Mouse (Mus musculus): ENCODE measurements around the gene Hoxd9. TPM values are rescaled to one million over a fixed set of nuclear protein-coding genes. Genes with fewer than 3 reads are reported as not detected.

Gene Hoxd9
- polyA plus RNA-seq, 1 experiment from 2014 or later = 67.0 TPM

- H3K9ac ChIP-seq (ENCODE audit: low read depth, low read length) = no peak overlapping the region
- peaks cover 29% of the 10 kb centered on the region for H3K4me1 ChIP-seq (replicated peaks; ENCODE audit: insufficient read depth, low read length)
- DNase-seq (ENCODE audit: low spot score) = no peak
- TF ChIP-seq CTCF (IDR thresholded peaks at IDR 0.05; ENCODE audit: low read depth) = no peak
- H3K9me3 ChIP-seq (replicated peaks; ENCODE audit: low read length) = no peaks in the 10 kb centered on the region
- no peak for ATAC-seq (replicated peaks; ENCODE audit: low FRiP score, low read depth)
- no peak overlapping the region for H3K4me3 ChIP-seq (replicated peaks; ENCODE audit: low read depth, low read length)
- 44% methylated on average over 5 of the region's 5 CpGs for WGBS
- no peak overlapping the region for H3K27ac ChIP-seq
- no peak overlapping the region for H3K4me2 ChIP-seq (ENCODE audit: low read length)
- H3K36me3 ChIP-seq (ENCODE audit: insufficient read depth, low read length) = no peaks in the 10 kb centered on the region
- H3K27me3 ChIP-seq (ENCODE audit: insufficient read depth, low read length) = peaks cover 61% of the 10 kb centered on the region
These were observed 25.7 kb upstream of the Hoxd9 start for GRCm38 (mm10) chr2:74671847-74672246.

GRCm38 (mm10) chr2:74672481-74673362 is 24.8 kb upstream of the Hoxd9 start:
- Histone ChIP-seq H3K4me2 (ENCODE audit: low read length) (peak overlapping the region; percentile 58), H3K27me3 (ENCODE audit: insufficient read depth, low read length) (peaks cover 58% of the 10 kb centered on the region), H3K9ac (ENCODE audit: low read depth, low read length) (no peak overlapping the region), H3K4me1 (replicated peaks; ENCODE audit: insufficient read depth, low read length) (peaks cover 29% of the 10 kb centered on the region), H3K36me3 (ENCODE audit: insufficient read depth, low read length) (no peaks in the 10 kb centered on the region), H3K4me3 (replicated peaks; ENCODE audit: low read depth, low read length) (peak overlapping the region; percentile 23), H3K27ac (no peak overlapping the region), H3K9me3 (replicated peaks; ENCODE audit: low read length) (no peaks in the 10 kb centered on the region)
- peak; percentile 83 for DNase-seq (ENCODE audit: low spot score)
- 10% methylated on average over 40 of the region's 40 CpGs for WGBS
- ATAC-seq (replicated peaks; ENCODE audit: low FRiP score, low read depth) = peak; percentile 29; the same call in 1 of the 2 replicates
- peak; percentile 80 for TF ChIP-seq CTCF (IDR thresholded peaks at IDR 0.05; ENCODE audit: low read depth)

DNA sequence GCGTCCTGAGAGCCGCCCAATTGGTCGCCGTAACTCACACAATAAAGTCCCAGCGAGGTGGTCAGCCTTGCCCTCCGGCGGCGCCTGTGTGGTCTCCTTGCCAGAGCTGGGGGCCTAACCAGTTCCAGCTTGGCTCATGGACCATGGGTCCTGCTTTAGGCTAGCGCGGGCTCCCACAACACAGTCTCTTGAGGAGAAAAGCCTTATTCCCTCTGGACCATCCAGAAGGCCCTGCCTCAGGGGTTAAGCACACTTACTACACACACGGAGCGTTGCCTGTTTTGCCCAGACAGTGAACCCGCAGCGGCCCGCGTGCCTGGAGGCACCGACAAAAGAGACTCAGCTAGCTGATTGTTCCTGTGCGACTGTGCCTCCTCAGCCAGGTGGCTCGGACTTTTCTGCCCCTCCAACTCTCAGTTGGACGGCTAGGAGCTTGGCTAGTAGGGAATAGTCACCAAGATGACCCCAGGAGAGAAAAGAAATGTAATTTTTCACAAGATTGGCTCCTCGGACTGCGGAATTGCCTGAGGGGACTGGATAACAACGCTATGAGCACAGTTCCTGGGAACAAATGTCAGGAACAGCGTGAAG is 23.6 kb upstream of the Hoxd9 start:
- no peak for TF ChIP-seq CTCF (IDR thresholded peaks at IDR 0.05; ENCODE audit: low read depth)
- no peaks in the 10 kb centered on the region for H3K9me3 ChIP-seq (replicated peaks; ENCODE audit: low read length)
- no peak overlapping the region for H3K4me3 ChIP-seq (replicated peaks; ENCODE audit: low read depth, low read length)
- no peaks in the 10 kb centered on the region for H3K36me3 ChIP-seq (ENCODE audit: insufficient read depth, low read length)
- no peak overlapping the region for H3K4me2 ChIP-seq (ENCODE audit: low read length)
- peaks cover 18% of the 10 kb centered on the region for H3K4me1 ChIP-seq (replicated peaks; ENCODE audit: insufficient read depth, low read length)
- H3K27ac ChIP-seq = no peak overlapping the region
- ATAC-seq (replicated peaks; ENCODE audit: low FRiP score, low read depth) = no peak
- no peak for DNase-seq (ENCODE audit: low spot score)
- H3K9ac ChIP-seq (ENCODE audit: low read depth, low read length) = no peak overlapping the region
- WGBS = 20% methylated on average over 24 of the region's 24 CpGs
- peaks cover 46% of the 10 kb centered on the region for H3K27me3 ChIP-seq (ENCODE audit: insufficient read depth, low read length)

- H3K4me3 ChIP-seq (replicated peaks; ENCODE audit: low read depth, low read length) = peak within 1 kb of the TSS; percentile 5
- H3K27me3 ChIP-seq (ENCODE audit: insufficient read depth, low read length) = peaks cover 35% of the 10 kb centered on the region
- no peak within 1 kb of the TSS for H3K9ac ChIP-seq (ENCODE audit: low read depth, low read length)
- whole genome bisulfite sequencing = 12% methylated on average over 47 of the region's 47 CpGs
- no peak for TF ChIP-seq CTCF (IDR thresholded peaks at IDR 0.05; ENCODE audit: low read depth)
- DNase-seq (ENCODE audit: low spot score) (no peak), ATAC-seq (replicated peaks; ENCODE audit: low FRiP score, low read depth) (peak; percentile 27; the same call in 1 of the 2 replicates)
- H3K4me1 ChIP-seq (replicated peaks; ENCODE audit: insufficient read depth, low read length) = peaks cover 18% of the 10 kb centered on the region
- H3K27ac ChIP-seq = peak within 1 kb of the TSS; percentile 37; the same call in 1 of the 2 replicates
- H3K9me3 ChIP-seq (replicated peaks; ENCODE audit: low read length) = no peaks in the 10 kb centered on the region
- peak within 1 kb of the TSS; percentile 45 for H3K4me2 ChIP-seq (ENCODE audit: low read length)
- H3K36me3 ChIP-seq (ENCODE audit: insufficient read depth, low read length) = no peaks in the 10 kb centered on the region
These were observed 22.5 kb upstream of the Hoxd9 start, which contains the start of gene Hoxd12 for GRCm38 (mm10) chr2:74674881-74675665. TSS of gene Hoxd12 (plus strand) at chr2:74675013.

GRCm38 (mm10) chr2:74675666-74676282 is 21.8 kb upstream of the Hoxd9 start:
- ATAC-seq (replicated peaks; ENCODE audit: low FRiP score, low read depth) = no peak
- no peak overlapping the region for H3K9ac ChIP-seq (ENCODE audit: low read depth, low read length)
- DNase-seq (ENCODE audit: low spot score) = no peak
- H3K4me3 ChIP-seq (replicated peaks; ENCODE audit: low read depth, low read length) = no peak overlapping the region; the same call in 1 of the 2 replicates
- H3K4me1 ChIP-seq (replicated peaks; ENCODE audit: insufficient read depth, low read length) = peaks cover 18% of the 10 kb centered on the region
- no peaks in the 10 kb centered on the region for H3K36me3 ChIP-seq (ENCODE audit: insufficient read depth, low read length)
- 25% methylated on average over 24 of the region's 24 CpGs for WGBS
- H3K27ac ChIP-seq = peak overlapping the region; percentile 37; the same call in 1 of the 2 replicates
- no peak for TF ChIP-seq CTCF (IDR thresholded peaks at IDR 0.05; ENCODE audit: low read depth)
- H3K9me3 ChIP-seq (replicated peaks; ENCODE audit: low read length) = no peaks in the 10 kb centered on the region
- H3K27me3 ChIP-seq (ENCODE audit: insufficient read depth, low read length) = peaks cover 33% of the 10 kb centered on the region
- peak overlapping the region; percentile 45 for H3K4me2 ChIP-seq (ENCODE audit: low read length)
